Mouse (Mus musculus) adrenal gland, adult 10 weeks (tissue): ENCODE results near the gene Ttc6. TPM values are rescaled to one million over a fixed set of nuclear protein-coding genes. Genes with fewer than 3 reads are reported as not detected.

Experiments
- polyA plus RNA-seq: library from polyadenylated mRNA; stranded (reverse); fragments of 350-450 nt; fragmentation: Illumina TruSeq; extraction: RNeasy Lipid Tissue Mini Kit (QIAGEN cat#74804); gene quantifications from one replicate; pipeline ENCODE4 v1.2.3, GENCODE M21; 2014; ENCODE audit warnings: low read depth, low replicate concordance

Ttc6 gene
- not detected for polyA plus RNA-seq

GRCm38 (mm10) chr12:57563909-57564308 is at the start of gene Ttc6:
Ttc6 (plus strand) TSS chr12:57564113.

GRCm38 (mm10) chr12:57546415-57547201 is 17.3 kb upstream of the Ttc6 start, which contains the start of gene Foxa1:
Foxa1 (minus strand) TSS chr12:57546916.

Other genes with a start within 250 kb of the Ttc6 start
- gene Foxa1, start 17.2 kb upstream of the Ttc6 start, polyA plus RNA-seq: not detected